Mouse (Mus musculus) right cerebral cortex, postnatal 25 days (tissue): Measurements from ENCODE around the gene Ppp1r3a.
"Not testable (repeated sequence)": the region's sequence is repeated elsewhere in the genome, so short reads cannot be mapped to it uniquely, and the experiment has no call there.

Source experiments
- DNase-seq: peaks from one replicate; pipeline ENCODE4 v3.0.0; 2022

The Ppp1r3a gene

DNA sequence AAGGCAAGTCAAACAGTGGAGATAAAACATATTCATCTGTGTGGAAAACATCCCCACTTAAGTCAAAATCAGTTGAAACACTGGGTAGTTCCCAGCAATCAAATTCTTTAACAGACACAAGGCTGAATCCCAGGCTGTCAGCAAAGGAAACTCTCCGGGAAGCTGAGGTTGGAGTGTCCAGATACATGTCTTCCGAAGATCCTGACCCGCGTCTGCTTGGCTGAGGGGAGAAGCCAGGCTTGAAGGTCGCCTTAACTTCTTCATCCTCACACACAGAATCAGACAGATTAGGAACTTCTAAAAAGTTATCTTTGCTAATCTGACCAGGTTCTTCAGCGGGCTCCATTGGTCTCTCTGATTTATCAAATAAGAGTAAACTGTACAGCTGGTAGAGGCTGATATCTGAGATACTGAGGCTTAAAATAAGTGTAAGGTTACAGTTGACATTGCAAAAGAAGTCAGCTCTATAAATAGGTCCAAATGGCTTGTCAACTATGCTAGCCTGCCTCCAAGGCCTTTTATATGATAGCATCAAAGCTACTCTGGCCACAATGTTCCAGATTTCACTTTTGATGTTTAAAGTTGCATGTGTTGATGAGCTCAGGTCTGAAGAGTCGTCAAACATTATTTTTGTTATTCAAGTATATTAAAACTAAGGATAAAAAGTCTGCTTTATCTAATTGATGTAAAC, at the start of gene Ppp1r3a:
Gene Ppp1r3a, minus strand, starts transcription at position 374 of the 691 bp plus-strand sequence.
- no peak for DNase-seq

GRCm38 (mm10) chr6:14787157-14787938, 32.3 kb upstream of the Ppp1r3a start:
- DNase-seq = no peak

GRCm38 (mm10) chr6:14777920-14778319, 22.8 kb upstream of the Ppp1r3a start:
- no peak for DNase-seq

- DNase-seq = no peak
Observed at GRCm38 (mm10) chr6:14771717-14772116, 16.6 kb upstream of the Ppp1r3a start.

DNA sequence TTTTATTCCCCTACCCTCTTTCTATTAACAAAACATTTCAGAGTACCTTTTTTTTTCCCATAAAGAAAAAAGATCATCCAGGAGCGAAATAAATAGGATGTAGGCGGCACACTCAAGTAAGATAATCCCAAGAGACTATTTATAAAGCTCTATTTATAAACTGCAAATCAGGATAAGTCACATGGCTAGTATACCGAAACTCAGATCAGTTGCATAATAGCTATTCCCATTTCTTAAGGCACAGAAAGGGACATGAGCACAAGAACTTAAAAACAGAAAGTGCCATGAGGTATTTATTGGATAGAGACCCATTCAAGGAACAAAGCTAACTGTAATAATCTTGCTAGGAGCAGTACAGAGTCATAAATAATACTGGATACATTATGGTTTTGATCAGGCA, 2.4 kb upstream of the Ppp1r3a start:
- DNase-seq = no peak

DNA sequence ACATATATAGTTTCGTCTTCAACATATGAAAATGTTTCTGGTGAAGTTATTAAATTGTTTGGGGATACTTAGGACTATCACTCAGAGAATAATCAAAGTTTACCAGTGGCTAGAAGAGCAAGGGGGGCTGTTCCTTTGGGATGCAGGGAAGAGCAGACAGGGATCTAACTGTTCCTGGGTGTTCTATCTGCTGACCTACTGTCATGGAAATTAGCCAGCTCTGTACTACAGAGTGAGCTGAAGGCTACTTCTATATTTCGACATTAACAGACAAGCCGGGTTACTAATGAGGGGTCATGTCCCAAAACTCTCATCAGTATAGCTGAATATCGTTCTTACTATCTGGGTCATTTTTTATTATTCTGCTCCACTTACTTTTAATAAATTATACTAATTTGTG, 1.6 kb downstream of the Ppp1r3a start:
- DNase-seq = no peak

DNA sequence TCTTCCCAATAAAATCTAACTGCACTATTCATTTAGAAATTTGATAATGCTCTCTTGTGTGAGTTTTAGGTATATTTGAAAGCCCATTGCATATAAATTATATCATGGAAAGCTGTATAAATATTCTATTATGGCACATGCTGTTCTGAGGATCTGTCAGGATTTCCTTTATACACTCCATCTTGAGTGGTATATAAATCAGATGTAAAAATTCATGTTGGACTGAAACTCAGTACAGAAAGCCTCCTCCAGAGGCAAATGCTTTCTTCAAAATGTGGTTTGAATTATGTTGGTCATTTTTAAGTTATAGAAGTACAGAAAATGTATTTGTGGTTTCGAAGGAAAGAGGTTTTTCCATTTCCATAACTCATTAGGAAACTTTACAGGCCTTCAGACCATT, 2.9 kb downstream of the Ppp1r3a start:
- no peak for DNase-seq

GRCm38 (mm10) chr6:14747000-14747399, 8.1 kb downstream of the Ppp1r3a start:
- DNase-seq = no peak

- no peak for DNase-seq
Observed at GRCm38 (mm10) chr6:14736017-14736416, 19.1 kb downstream of the Ppp1r3a start.

DNA sequence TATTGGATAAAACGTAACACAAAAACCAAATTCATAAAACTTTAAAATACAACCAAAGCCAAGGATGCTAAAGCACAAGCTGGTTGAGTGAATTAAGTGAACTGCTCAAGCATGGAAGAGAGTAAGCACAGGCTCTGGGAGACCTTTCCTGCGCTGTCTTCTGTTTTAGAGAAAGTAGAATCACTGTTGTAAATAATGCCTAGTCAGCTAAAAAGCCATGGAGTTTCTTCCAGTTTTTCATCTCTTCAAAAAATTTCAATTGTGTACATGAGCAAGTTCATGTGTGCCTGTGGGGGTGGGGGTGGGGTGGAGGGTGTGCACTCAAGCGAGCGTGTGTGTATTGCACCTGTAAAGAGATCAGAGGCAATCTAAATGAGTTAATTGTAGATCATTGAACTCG, 24.1 kb downstream of the Ppp1r3a start:
- no peak for DNase-seq

GRCm38 (mm10) chr6:14720772-14721414, 34.2 kb downstream of the Ppp1r3a start:
- DNase-seq = no peak

DNA sequence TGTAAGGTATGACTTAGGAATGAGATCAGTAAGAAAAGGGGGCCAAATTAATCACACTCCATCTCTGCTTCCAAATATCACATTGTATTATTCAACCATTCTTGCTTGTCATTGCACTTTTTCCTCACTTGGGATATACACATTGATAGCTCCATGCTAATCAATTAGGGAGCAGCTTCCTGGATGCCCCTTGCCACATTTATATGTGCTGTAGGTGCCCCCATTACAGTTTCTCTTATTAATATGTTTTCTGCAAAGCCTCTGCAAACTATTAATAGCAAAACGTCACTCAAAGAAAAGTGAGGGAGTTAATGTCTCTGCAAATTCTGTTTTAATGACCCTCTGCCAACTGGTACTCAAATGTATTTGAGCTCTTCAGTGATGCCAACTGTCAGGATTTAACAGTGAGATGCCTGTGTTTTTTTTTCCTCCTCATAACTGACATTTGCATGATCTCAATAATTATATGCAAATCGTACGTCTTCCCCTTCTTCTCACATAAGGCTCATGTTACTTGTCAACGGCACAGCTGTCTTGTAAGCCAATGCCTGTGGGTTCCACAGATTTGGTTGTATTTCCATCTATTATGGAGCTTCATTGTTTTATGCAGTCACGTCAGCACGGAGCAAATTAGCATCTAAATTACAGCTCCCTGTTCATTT, 34.8 kb downstream of the Ppp1r3a start:
- no peak for DNase-seq

GRCm38 (mm10) chr6:14715129-14715989, 39.7 kb downstream of the Ppp1r3a start:
- DNase-seq = no peak

GRCm38 (mm10) chr6:14712146-14712545, 42.9 kb downstream of the Ppp1r3a start:
- no peak for DNase-seq

- no peak for DNase-seq
Observed at GRCm38 (mm10) chr6:14700030-14700429, 55.0 kb downstream of the Ppp1r3a start.

- DNase-seq = not testable (repeated sequence)
Observed at GRCm38 (mm10) chr6:14679231-14679887, 75.7 kb downstream of the Ppp1r3a start.

DNA sequence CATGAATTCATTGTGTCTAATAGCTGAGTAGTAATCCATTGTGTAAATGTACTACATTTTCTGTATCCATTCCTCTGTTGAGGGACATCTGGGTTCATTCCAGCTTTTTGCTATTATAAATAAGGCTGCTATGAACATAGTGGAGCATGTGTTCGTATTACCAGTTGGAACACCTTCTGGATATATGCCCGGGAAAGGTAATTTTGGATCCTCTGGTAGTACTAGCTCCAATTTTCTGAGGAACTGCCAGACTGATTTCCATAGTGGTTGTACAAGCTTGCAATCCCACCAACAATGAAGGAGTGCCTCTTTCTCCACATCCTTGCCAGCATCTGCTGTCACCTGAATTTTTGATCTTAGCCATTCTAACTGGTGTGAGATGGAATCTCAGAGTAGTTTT, 86.1 kb downstream of the Ppp1r3a start:
- not testable (repeated sequence) for DNase-seq

- DNase-seq = not testable (repeated sequence)
Observed at GRCm38 (mm10) chr6:14667651-14668050, 87.4 kb downstream of the Ppp1r3a start.
